Mouse (Mus musculus): Measurements from ENCODE around the gene Cd55b.

The Cd55b gene

GRCm38 (mm10) chr1:130342429-130342828 lies 80.4 kb downstream of the Cd55b start:
- DNase-seq (ENCODE audit: low read depth, low spot score), result no peak
